Comparison of ENCODE assay signal across 11 mouse cellular contexts in genomic region chr4:125356441-125356840, GRCm38 (mm10).
DNase-seq lines count a peak whose midpoint lies in the region; ATAC-seq and TF ChIP-seq lines count a peak whose summit lies in the region.
"Had no signal": no experiment of that assay in that cellular context is flagged by ENCODE, and none has a peak within 500 bp of the region (broad histone marks: within the 10 kb centered on the region; RNA-seq: fewer than 3 reads in every experiment).

No protein-coding gene starts in this region.

- peak; percentile 59 for DNase-seq in hindbrain, postnatal 0 days (ENCODE audit: low spot score)
- peak; percentile 11 for DNase-seq in MN1 (ENCODE audit: low spot score)
- peak; percentile 21 to 22 for DNase-seq in cerebellum, adult 2 months
- DNase-seq in layer of hippocampus, adult 2 months (ENCODE audit: low spot score in 2 of 2), result peak; percentile 71 to 78
- no peak for DNase-seq in ovary, postnatal 36 days (ENCODE audit: low spot score)
- DNase-seq in heart, adult 2 months, result no peak
- no peak for DNase-seq in lung, postnatal 0 days (ENCODE audit: low spot score)

- H3K4me1 ChIP-seq in hindbrain, postnatal 0 days (ENCODE audit: insufficient read depth, low read length), result no peaks in the 10 kb centered on the region
- peaks cover 16% of the 10 kb centered on the region for H3K4me1 ChIP-seq in hindbrain, embryonic 12.5 days
- H3K4me1 ChIP-seq in cerebellum, adult 2 months (ENCODE audit: control insufficient read depth, insufficient read depth, low read length), result peaks cover 2% of the 10 kb centered on the region; the same call in 1 of the 2 replicates
- no peaks in the 10 kb centered on the region for H3K4me1 ChIP-seq in heart, adult 2 months (ENCODE audit: control insufficient read depth, insufficient read depth, low read length)
- H3K4me1 ChIP-seq in lung, postnatal 0 days (ENCODE audit: insufficient read depth, low read depth, low read length), result no peaks in the 10 kb centered on the region
- H3K4me1 ChIP-seq: embryonic facial prominence, embryonic 15.5 days; kidney, embryonic 15.5 days; stomach, embryonic 15.5 days had no signal

- intact Hi-C loops in heart, adult 2 months (cut with DNase I), result no loop called here

- H3K4me2 ChIP-seq in hindbrain, postnatal 0 days (ENCODE audit: low read depth, low read length), result no peak overlapping the region
- H3K4me2 ChIP-seq in hindbrain, embryonic 12.5 days (replicated peaks), result no peak overlapping the region
- no peak overlapping the region for H3K4me2 ChIP-seq in lung, postnatal 0 days (replicated peaks; ENCODE audit: low read depth, low read length)
- H3K4me2 ChIP-seq: embryonic facial prominence, embryonic 15.5 days; kidney, embryonic 15.5 days; stomach, embryonic 15.5 days had no signal

- H3K36me3 ChIP-seq in hindbrain, postnatal 0 days (ENCODE audit: insufficient read depth, low read length), result no peaks in the 10 kb centered on the region
- no peaks in the 10 kb centered on the region for H3K36me3 ChIP-seq in hindbrain, embryonic 12.5 days
- H3K36me3 ChIP-seq in heart, adult 2 months (ENCODE audit: control insufficient read depth, insufficient read depth, low read length), result no peaks in the 10 kb centered on the region
- no peaks in the 10 kb centered on the region for H3K36me3 ChIP-seq in lung, postnatal 0 days (ENCODE audit: insufficient read depth, low read length)
- H3K36me3 ChIP-seq: embryonic facial prominence, embryonic 15.5 days; kidney, embryonic 15.5 days; stomach, embryonic 15.5 days had no signal

- no peaks in the 10 kb centered on the region for H3K27me3 ChIP-seq in hindbrain, postnatal 0 days (ENCODE audit: insufficient read depth, low read length)
- 0 out of 2 replicates have a peak, but pooled peaks cover 3% of the 10 kb centered on the region for H3K27me3 ChIP-seq in hindbrain, embryonic 12.5 days
- H3K27me3 ChIP-seq in cerebellum, adult 2 months (ENCODE audit: control insufficient read depth, insufficient read depth, low read length), result no peaks in the 10 kb centered on the region
- H3K27me3 ChIP-seq in heart, adult 2 months (ENCODE audit: control insufficient read depth, insufficient read depth, low read length), result no peaks in the 10 kb centered on the region
- no peaks in the 10 kb centered on the region for H3K27me3 ChIP-seq in lung, postnatal 0 days (replicated peaks; ENCODE audit: insufficient read depth, low read length)
- H3K27me3 ChIP-seq: embryonic facial prominence, embryonic 15.5 days; stomach, embryonic 15.5 days had no signal

- no peak overlapping the region for H3K4me3 ChIP-seq in hindbrain, postnatal 0 days (ENCODE audit: low read length)
- no peak overlapping the region for H3K4me3 ChIP-seq in hindbrain, embryonic 12.5 days
- H3K4me3 ChIP-seq in cerebellum, adult 2 months (replicated peaks; ENCODE audit: insufficient read depth, low read depth, low read length), result no peak overlapping the region
- H3K4me3 ChIP-seq in layer of hippocampus, adult 2 months, result no peak overlapping the region
- H3K4me3 ChIP-seq in heart, adult 2 months, result no peak overlapping the region
- no peak overlapping the region for H3K4me3 ChIP-seq in lung, postnatal 0 days (ENCODE audit: low read depth, low read length)
- H3K4me3 ChIP-seq: embryonic facial prominence, embryonic 15.5 days; kidney, embryonic 15.5 days; stomach, embryonic 15.5 days had no signal

- H3K79me2 ChIP-seq in heart, adult 2 months (replicated peaks; ENCODE audit: control insufficient read depth, insufficient read depth, low read length), result no peaks in the 10 kb centered on the region

- 44% methylated on average over 8 of the region's 8 CpGs for WGBS in hindbrain, postnatal 0 days
- WGBS in hindbrain, embryonic 12.5 days, result 58% methylated on average over 8 of the region's 8 CpGs
- WGBS in cerebellum, adult 2 months, result 11% methylated on average over 8 of the region's 8 CpGs
- 35% methylated on average over 8 of the region's 8 CpGs for WGBS in heart, adult 2 months
- WGBS in lung, postnatal 0 days, result 22% methylated on average over 8 of the region's 8 CpGs

- no peak overlapping the region for H3K9ac ChIP-seq in hindbrain, postnatal 0 days (replicated peaks; ENCODE audit: low read length)
- H3K9ac ChIP-seq in hindbrain, embryonic 12.5 days, result no peak overlapping the region
- no peak overlapping the region for H3K9ac ChIP-seq in heart, adult 2 months (ENCODE audit: low read depth, low read length)
- H3K9ac ChIP-seq in lung, postnatal 0 days (replicated peaks; ENCODE audit: low read depth), result no peak overlapping the region
- H3K9ac ChIP-seq: embryonic facial prominence, embryonic 15.5 days; kidney, embryonic 15.5 days; stomach, embryonic 15.5 days had no signal

- H3K9me3 ChIP-seq in hindbrain, postnatal 0 days (ENCODE audit: low read length), result no peaks in the 10 kb centered on the region
- H3K9me3 ChIP-seq in hindbrain, embryonic 12.5 days (replicated peaks), result no peaks in the 10 kb centered on the region
- no peaks in the 10 kb centered on the region for H3K9me3 ChIP-seq in lung, postnatal 0 days (ENCODE audit: low read length)
- H3K9me3 ChIP-seq: embryonic facial prominence, embryonic 15.5 days; kidney, embryonic 15.5 days; stomach, embryonic 15.5 days had no signal

- peak; percentile 32; the same call in 1 of the 2 replicates for ATAC-seq in hindbrain, postnatal 0 days
- ATAC-seq in hindbrain, embryonic 12.5 days (ENCODE audit: low FRiP score), result no peak
- no peak for ATAC-seq in lung, postnatal 0 days

- TF ChIP-seq POLR2A in cerebellum, adult 2 months (IDR thresholded peaks at IDR 0.05; ENCODE audit: borderline replicate concordance, insufficient read depth, low read length), result no peak
- TF ChIP-seq POLR2A in heart, adult 2 months (IDR thresholded peaks at IDR 0.05; ENCODE audit: insufficient read depth, low read depth, low read length), result no peak

- TF ChIP-seq CTCF in hindbrain, postnatal 0 days (IDR thresholded peaks at IDR 0.05; ENCODE audit: low read depth), result no peak
- no peak for TF ChIP-seq CTCF in cerebellum, adult 2 months (IDR thresholded peaks at IDR 0.05; ENCODE audit: borderline replicate concordance, insufficient read depth, low read depth, low read length)
- TF ChIP-seq CTCF in layer of hippocampus, adult 2 months (conservative IDR thresholded peaks at IDR 0.05), result no peak
- TF ChIP-seq CTCF in heart, adult 2 months (IDR thresholded peaks at IDR 0.05), result no peak
- TF ChIP-seq CTCF in lung, postnatal 0 days (IDR thresholded peaks at IDR 0.05), result no peak

- no peak overlapping the region for H3K27ac ChIP-seq in hindbrain, postnatal 0 days
- no peak overlapping the region for H3K27ac ChIP-seq in hindbrain, embryonic 12.5 days
- H3K27ac ChIP-seq in cerebellum, adult 2 months (ENCODE audit: insufficient read depth, low read length), result no peak overlapping the region
- H3K27ac ChIP-seq in layer of hippocampus, adult 2 months, result peak overlapping the region; percentile 86
- no peak overlapping the region for H3K27ac ChIP-seq in heart, adult 2 months
- H3K27ac ChIP-seq in lung, postnatal 0 days (ENCODE audit: low read length), result no peak overlapping the region
- H3K27ac ChIP-seq: embryonic facial prominence, embryonic 15.5 days; kidney, embryonic 15.5 days; stomach, embryonic 15.5 days had no signal

- TF ChIP-seq EP300 in heart, adult 2 months (IDR thresholded peaks at IDR 0.05; ENCODE audit: insufficient read depth, low read depth, low read length), result no peak
- TF ChIP-seq EP300 in lung, postnatal 0 days (IDR thresholded peaks at IDR 0.05), result no peak

Comparison
In these comparisons a context has a peak if more than half of its experiments do, and no peak if none do; other contexts are left out.
1. DNase-seq: peak in hindbrain, postnatal 0 days (single experiment), MN1 (single experiment), cerebellum, adult 2 months (2 of 2) and layer of hippocampus, adult 2 months (2 of 2); none in ovary, postnatal 36 days (single experiment), heart, adult 2 months (0 of 2) and lung, postnatal 0 days (single experiment).